ENCODE assay signal across 18 mouse cellular contexts in the genomic region with DNA sequence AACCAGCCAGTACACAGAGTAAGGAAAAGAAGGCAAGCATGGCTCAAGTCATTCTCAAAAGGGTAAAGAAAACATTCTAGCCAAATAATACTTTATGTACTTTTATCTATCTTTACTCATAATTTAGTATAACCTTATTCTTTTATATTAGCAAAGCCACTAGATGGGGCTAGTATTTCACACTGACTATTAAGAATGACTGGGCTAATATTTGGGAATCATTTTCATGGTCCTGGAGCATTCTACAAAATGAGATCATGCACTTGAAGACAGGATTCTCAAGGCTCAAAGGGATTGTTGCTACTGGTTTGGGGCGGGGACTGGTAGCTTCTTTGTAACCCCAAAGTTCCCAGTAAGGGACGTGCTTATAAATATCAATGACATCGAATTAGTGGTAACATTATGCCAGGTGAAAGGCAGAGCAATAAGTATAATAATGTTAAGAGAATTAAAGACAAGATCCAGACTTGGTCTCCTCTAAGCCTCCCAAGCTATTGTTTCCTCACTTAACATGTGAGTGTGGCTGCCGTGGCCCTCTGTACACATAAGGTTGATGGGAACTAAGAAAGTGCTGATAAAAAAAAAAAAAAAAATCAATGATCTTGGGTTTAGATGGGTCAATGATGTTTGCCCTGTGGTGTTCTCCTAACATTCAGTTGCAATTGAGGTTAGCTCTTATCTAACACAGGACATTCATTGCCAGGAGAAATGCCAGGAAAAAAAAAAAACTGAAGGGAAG. TPM values are rescaled to one million over a fixed set of nuclear protein-coding genes. Genes with fewer than 3 reads are reported as not detected.
DNase-seq lines count a peak whose midpoint lies in the region; ATAC-seq and TF ChIP-seq lines count a peak whose summit lies in the region.
"Had no signal": no experiment of that assay in that cellular context is flagged by ENCODE, and none has a peak within 500 bp of the region (broad histone marks: within the 10 kb centered on the region; RNA-seq: fewer than 3 reads in every experiment).

No protein-coding gene starts in this region.

- H3K4me2 ChIP-seq in kidney, postnatal 0 days (ENCODE audit: low read length): no peak overlapping the region
- H3K4me2 ChIP-seq in kidney, embryonic 14.5 days (replicated peaks; ENCODE audit: low read depth, low read length): no peak overlapping the region
- no peak overlapping the region for H3K4me2 ChIP-seq in liver, embryonic 13.5 days
- no peak overlapping the region for H3K4me2 ChIP-seq in forebrain, embryonic 15.5 days (replicated peaks)
- H3K4me2 ChIP-seq: heart, embryonic 13.5 days; hindbrain, embryonic 15.5 days; lung, embryonic 15.5 days; midbrain, embryonic 12.5 days; neural tube, embryonic 12.5 days had no signal

- H3K4me3 ChIP-seq in kidney, postnatal 0 days (replicated peaks; ENCODE audit: low read depth, low read length): no peak overlapping the region
- H3K4me3 ChIP-seq in kidney, embryonic 14.5 days (ENCODE audit: low read length): no peak overlapping the region
- no peak overlapping the region for H3K4me3 ChIP-seq in liver, embryonic 13.5 days (replicated peaks)
- no peak overlapping the region for H3K4me3 ChIP-seq in forebrain, embryonic 15.5 days
- H3K4me3 ChIP-seq: heart, embryonic 13.5 days; hindbrain, embryonic 15.5 days; lung, embryonic 15.5 days; midbrain, embryonic 12.5 days; neural tube, embryonic 12.5 days had no signal

- no peaks in the 10 kb centered on the region for H3K27me3 ChIP-seq in kidney, postnatal 0 days (ENCODE audit: insufficient read depth, low read length)
- no peaks in the 10 kb centered on the region for H3K27me3 ChIP-seq in kidney, embryonic 14.5 days (ENCODE audit: control insufficient read depth, insufficient read depth, low read length)
- no peaks in the 10 kb centered on the region for H3K27me3 ChIP-seq in liver, embryonic 13.5 days
- H3K27me3 ChIP-seq in forebrain, embryonic 15.5 days: no peaks in the 10 kb centered on the region
- H3K27me3 ChIP-seq: heart, embryonic 13.5 days; hindbrain, embryonic 15.5 days; lung, embryonic 15.5 days; midbrain, embryonic 12.5 days; neural tube, embryonic 12.5 days had no signal

- no peaks in the 10 kb centered on the region for H3K36me3 ChIP-seq in kidney, postnatal 0 days (ENCODE audit: insufficient read depth, low read length)
- no peaks in the 10 kb centered on the region for H3K36me3 ChIP-seq in kidney, embryonic 14.5 days (ENCODE audit: control insufficient read depth, insufficient read depth, low read length)
- no peaks in the 10 kb centered on the region for H3K36me3 ChIP-seq in liver, embryonic 13.5 days
- H3K36me3 ChIP-seq in forebrain, embryonic 15.5 days: no peaks in the 10 kb centered on the region
- H3K36me3 ChIP-seq: heart, embryonic 13.5 days; hindbrain, embryonic 15.5 days; lung, embryonic 15.5 days; midbrain, embryonic 12.5 days; neural tube, embryonic 12.5 days had no signal

- no peaks in the 10 kb centered on the region for H3K9me3 ChIP-seq in kidney, postnatal 0 days (replicated peaks; ENCODE audit: low read length)
- no peaks in the 10 kb centered on the region for H3K9me3 ChIP-seq in kidney, embryonic 14.5 days (ENCODE audit: control insufficient read depth, low read length)
- H3K9me3 ChIP-seq in liver, embryonic 13.5 days (replicated peaks): no peaks in the 10 kb centered on the region
- no peaks in the 10 kb centered on the region for H3K9me3 ChIP-seq in forebrain, embryonic 15.5 days
- H3K9me3 ChIP-seq: heart, embryonic 13.5 days; hindbrain, embryonic 15.5 days; lung, embryonic 15.5 days; midbrain, embryonic 12.5 days; neural tube, embryonic 12.5 days had no signal

- no peak overlapping the region for H3K9ac ChIP-seq in kidney, postnatal 0 days (ENCODE audit: low read depth, low read length)
- no peak overlapping the region for H3K9ac ChIP-seq in kidney, embryonic 14.5 days (ENCODE audit: low read depth, low read length)
- H3K9ac ChIP-seq in liver, embryonic 13.5 days: peak overlapping the region; percentile 30
- H3K9ac ChIP-seq in forebrain, embryonic 15.5 days (replicated peaks): no peak overlapping the region
- H3K9ac ChIP-seq: heart, embryonic 13.5 days; hindbrain, embryonic 15.5 days; lung, embryonic 15.5 days; midbrain, embryonic 12.5 days; neural tube, embryonic 12.5 days had no signal

- no peak overlapping the region for H3K27ac ChIP-seq in kidney, postnatal 0 days
- H3K27ac ChIP-seq in kidney, embryonic 14.5 days (ENCODE audit: low read depth, low read length): no peak overlapping the region
- peak overlapping the region; percentile 76 for H3K27ac ChIP-seq in liver, embryonic 13.5 days
- no peak overlapping the region for H3K27ac ChIP-seq in forebrain, embryonic 15.5 days (replicated peaks)
- H3K27ac ChIP-seq: heart, embryonic 13.5 days; hindbrain, embryonic 15.5 days; lung, embryonic 15.5 days; midbrain, embryonic 12.5 days; neural tube, embryonic 12.5 days had no signal

- 90% methylated on average over 4 of the region's 4 CpGs for WGBS in kidney, postnatal 0 days
- whole genome bisulfite sequencing in kidney, embryonic 14.5 days: 93% methylated on average over 4 of the region's 4 CpGs
- WGBS in liver, embryonic 13.5 days (ENCODE audit: insufficient replicate concordance): 60% methylated on average over 4 of the region's 4 CpGs
- WGBS in forebrain, embryonic 15.5 days: 90% methylated on average over 4 of the region's 4 CpGs

- ATAC-seq in kidney, postnatal 0 days (replicated peaks; ENCODE audit: low FRiP score, low read depth): no peak
- ATAC-seq in kidney, embryonic 14.5 days (ENCODE audit: low FRiP score, low TSS enrichment): no peak
- ATAC-seq in liver, embryonic 13.5 days (ENCODE audit: low read depth): peak; percentile 51; the same call in 1 of the 2 replicates
- ATAC-seq in forebrain, embryonic 15.5 days (replicated peaks): no peak

- peak; percentile 55 for TF ChIP-seq CTCF in kidney, postnatal 0 days (IDR thresholded peaks at IDR 0.05; ENCODE audit: low read depth)

- H3K4me1 ChIP-seq in kidney, postnatal 0 days (replicated peaks; ENCODE audit: insufficient read depth, low read length): no peaks in the 10 kb centered on the region
- no peaks in the 10 kb centered on the region for H3K4me1 ChIP-seq in kidney, embryonic 14.5 days (ENCODE audit: control insufficient read depth, insufficient read depth, low read length)
- H3K4me1 ChIP-seq in liver, embryonic 13.5 days (replicated peaks): peaks cover 41% of the 10 kb centered on the region
- no peaks in the 10 kb centered on the region for H3K4me1 ChIP-seq in forebrain, embryonic 15.5 days
- H3K4me1 ChIP-seq: heart, embryonic 13.5 days; hindbrain, embryonic 15.5 days; lung, embryonic 15.5 days; midbrain, embryonic 12.5 days; neural tube, embryonic 12.5 days had no signal

- DNase-seq in kidney, postnatal 0 days (ENCODE audit: low spot score): peak; percentile 24
- DNase-seq in A20 (ENCODE audit: low read depth, low spot score): peak; percentile 14
- peak; percentile 48 for DNase-seq in NIH3T3 (ENCODE audit: low read depth)
- DNase-seq in liver, embryonic 13.5 days: no peak
- no peak for DNase-seq in urinary bladder, postnatal 25 days (ENCODE audit: low spot score)
- DNase-seq in spleen, postnatal 4 days (ENCODE audit: low spot score in 2 of 2): no peak
- DNase-seq: cerebellum, adult 11 months; gastrocnemius, postnatal 14 days had no signal

RNA-seq across cellular contexts. Expression of a gene that starts 10.8 kb away (rescaled TPM):
- polyA plus RNA-seq in kidney, postnatal 0 days (2015; fragmentation: Nextera tagmentation; extraction: Ambion mirVana): not detected in 2 replicates
- 0.17 and 0.39 TPM in 2 replicates for polyA plus RNA-seq in kidney, embryonic 14.5 days (2014; fragmentation: Nextera tagmentation; extraction: Ambion mirVana)
- not detected in 2 replicates for polyA plus RNA-seq in liver, embryonic 13.5 days (2015; fragmentation: Nextera tagmentation; extraction: Ambion mirVana)
- polyA plus RNA-seq in forebrain, embryonic 15.5 days (2015; fragmentation: Nextera tagmentation; extraction: Ambion mirVana): not detected in 2 replicates
- polyA plus RNA-seq: heart, embryonic 13.5 days; kidney, embryonic 16.5 days; lung, embryonic 15.5 days; midbrain, embryonic 12.5 days; small intestine, adult 2 months had no signal

RNA-seq across cellular contexts. Expression of a gene that starts 11.0 kb away (rescaled TPM):
- polyA plus RNA-seq in kidney, postnatal 0 days (2015; fragmentation: Nextera tagmentation; extraction: Ambion mirVana): not detected in 2 replicates
- not detected in 2 replicates for polyA plus RNA-seq in kidney, embryonic 14.5 days (2014; fragmentation: Nextera tagmentation; extraction: Ambion mirVana)
- polyA plus RNA-seq in liver, embryonic 13.5 days (2015; fragmentation: Nextera tagmentation; extraction: Ambion mirVana): not detected in 2 replicates
- not detected in 2 replicates for polyA plus RNA-seq in forebrain, embryonic 15.5 days (2015; fragmentation: Nextera tagmentation; extraction: Ambion mirVana)
- polyA plus RNA-seq: heart, embryonic 13.5 days; hindbrain, embryonic 15.5 days; kidney, embryonic 16.5 days; lung, embryonic 15.5 days; midbrain, embryonic 12.5 days; neural tube, embryonic 12.5 days; small intestine, adult 2 months; testis, adult 2 months had no signal

RNA-seq across cellular contexts. Expression of a gene that starts 42.3 kb away (rescaled TPM):
- polyA plus RNA-seq in kidney, postnatal 0 days (2015; fragmentation: Nextera tagmentation; extraction: Ambion mirVana): 40.9 and 46.7 TPM in 2 replicates
- polyA plus RNA-seq in kidney, embryonic 14.5 days (2014; fragmentation: Nextera tagmentation; extraction: Ambion mirVana): 22.3 and 29.6 TPM in 2 replicates
- polyA plus RNA-seq in liver, embryonic 13.5 days (2015; fragmentation: Nextera tagmentation; extraction: Ambion mirVana): 422 and 453 TPM in 2 replicates
- 12.2 and 13.1 TPM in 2 replicates for polyA plus RNA-seq in forebrain, embryonic 15.5 days (2015; fragmentation: Nextera tagmentation; extraction: Ambion mirVana)

Comparison
In these comparisons a context has a peak if more than half of its experiments do, and no peak if none do; other contexts are left out.
1. DNase-seq: peak in kidney, postnatal 0 days (single experiment), A20 (single experiment) and NIH3T3 (single experiment); none in liver, embryonic 13.5 days (single experiment), urinary bladder, postnatal 25 days (single experiment) and spleen, postnatal 4 days (0 of 2).